Mouse (Mus musculus) T-helper 1 cell (primary cell): ENCODE data around the gene Gm6812.

Source experiments
- in situ Hi-C: fragments of 300-600 bp; cut with MboI, MseI; formaldehyde crosslinking; loops from one replicate; pipeline ENCODE4 v1.15.1; 2025; ENCODE audit warnings: high pct_unique_total_duplicates

Gm6812 gene

GRCm38 (mm10) chrX:68892953-68893352 is at the start of gene Gm6812:
Gm6812 (minus strand) TSS chrX:68893053.
- in situ Hi-C loops: loop anchor here (5.0 kb wide), 1 partner anchor 1054 kb away; the partner anchor contains the start of gene 1700020N15Rik

- in situ Hi-C loops: no loop called here
Observed at GRCm38 (mm10) chrX:68865145-68865544, 27.7 kb downstream of the Gm6812 start.
